Mouse (Mus musculus): ENCODE measurements around the gene Mcts2.
"Not testable (repeated sequence)": the region's sequence is repeated elsewhere in the genome, so short reads cannot be mapped to it uniquely, and the experiment has no call there.

DNA sequence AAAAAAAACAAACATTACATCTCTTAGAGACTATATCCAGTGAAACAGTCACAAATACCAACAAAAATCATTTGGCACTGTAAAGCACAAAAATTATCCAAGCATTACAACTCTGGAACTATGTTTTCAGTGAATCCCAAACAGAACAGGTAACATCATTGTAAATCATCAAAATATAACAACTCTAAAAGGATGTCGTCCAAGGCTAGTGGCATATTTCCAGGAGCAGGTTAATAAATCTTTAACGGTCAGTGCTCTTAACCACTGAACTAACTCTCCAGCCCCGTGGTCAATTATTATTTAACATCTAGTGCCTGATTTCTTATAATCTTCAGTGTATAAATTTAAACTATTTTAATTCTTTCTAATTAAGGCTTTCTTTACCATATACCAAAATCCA, 20.6 kb upstream of the Mcts2 start:
- TF ChIP-seq CTCF (IDR thresholded peaks at IDR 0.05; ENCODE audit: low read depth, low read length); POLR2A (IDR thresholded peaks at IDR 0.05; ENCODE audit: extremely low read depth, insufficient read depth, low read length): not testable (repeated sequence)
